Mouse (Mus musculus) E14TG2a.4 (cell line): ENCODE results near the gene Olig2.

Experiments used
- CTCF ChIP-seq: conservative IDR thresholded peaks from 2 replicates; pipeline ENCODE4 v1.5.1; 2014; ENCODE audit warnings: low read length
- NANOG ChIP-seq: IDR thresholded peaks from 2 replicates; pipeline ENCODE4 v1.6.1; 2014; ENCODE audit warnings: borderline replicate concordance, low read length, mixed read lengths
- POU5F1 ChIP-seq: IDR thresholded peaks from 2 replicates; pipeline ENCODE4 v1.6.1; 2014; ENCODE audit warnings: low read length, borderline replicate concordance

- no peak for TF ChIP-seq CTCF
- TF ChIP-seq POU5F1: no peak
- TF ChIP-seq NANOG: no peak
Observed at GRCm38 (mm10) chr16:91270982-91271549, 45.8 kb downstream of the Olig2 start.
